Mouse (Mus musculus) right cerebral cortex, adult 18-20 months (tissue): ENCODE measurements around the gene Alad.

Source experiments
- DNase-seq: peaks from one replicate; pipeline ENCODE4 v3.0.0; 2022; ENCODE audit warnings: mixed read lengths

Gene Alad

GRCm38 (mm10) chr4:62517538-62518415 lies 1.9 kb downstream of the Alad start:
- DNase-seq: no peak

DNA sequence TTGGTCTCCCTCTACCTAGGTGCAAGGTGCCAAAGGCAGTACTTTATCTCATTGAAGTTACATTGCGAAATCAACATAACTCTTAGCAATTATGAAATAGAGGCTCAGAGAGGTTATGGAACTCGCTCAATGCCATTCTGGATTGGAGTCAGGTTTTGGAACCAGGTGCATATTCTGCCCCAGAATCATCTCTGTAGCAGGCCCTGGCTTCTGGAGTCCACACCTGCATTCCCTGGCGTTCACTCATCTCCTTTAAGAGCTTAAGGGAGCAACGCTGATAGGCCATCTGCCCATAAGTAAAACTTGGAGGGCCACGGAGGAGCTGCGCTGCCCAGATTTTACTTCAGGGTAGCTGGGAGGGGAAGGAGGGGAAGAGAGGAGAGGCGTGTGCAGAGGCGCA lies 2.7 kb downstream of the Alad start:
- no peak for DNase-seq

DNA sequence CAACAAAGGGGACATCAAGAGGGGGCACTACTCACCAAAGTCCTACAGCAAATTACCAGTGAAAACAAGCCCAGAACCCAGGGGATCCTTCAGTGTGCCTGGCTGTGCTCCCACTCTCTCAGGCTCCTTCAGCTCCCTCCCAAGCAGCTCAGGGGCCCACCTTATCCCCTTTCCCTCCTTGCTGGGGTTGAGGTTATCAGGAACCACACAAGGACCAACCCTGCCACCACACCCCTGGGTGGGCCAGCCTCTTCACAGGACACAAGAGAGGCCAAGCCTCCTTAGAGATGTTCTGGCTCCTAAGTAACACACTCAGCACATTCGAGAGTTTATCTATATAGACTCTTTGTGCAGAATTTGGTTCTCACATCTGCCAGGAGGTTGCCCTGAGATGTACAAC lies 3.1 kb downstream of the Alad start:
- no peak for DNase-seq

- no peak for DNase-seq
Observed at GRCm38 (mm10) chr4:62516079-62516478, 3.6 kb downstream of the Alad start.

DNA sequence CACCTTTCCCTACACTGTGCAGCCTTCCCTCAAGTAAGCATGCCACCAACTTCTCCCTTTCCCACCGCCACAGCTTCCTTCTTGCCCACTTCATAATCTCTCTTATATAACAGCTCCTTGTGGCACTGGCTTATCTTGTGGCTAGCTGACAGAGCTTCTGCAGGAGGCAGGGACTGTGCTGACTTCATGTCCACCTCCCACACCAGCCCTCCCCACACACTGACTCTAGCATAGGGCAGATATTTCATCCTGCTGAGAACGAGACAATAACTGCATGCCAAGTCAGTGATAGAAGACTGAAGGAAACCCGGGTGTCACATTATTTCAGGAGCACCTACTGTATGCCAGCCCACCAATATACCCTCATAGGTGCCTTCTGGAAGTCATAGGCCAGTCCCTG lies 4.2 kb downstream of the Alad start:
- DNase-seq: no peak

DNA sequence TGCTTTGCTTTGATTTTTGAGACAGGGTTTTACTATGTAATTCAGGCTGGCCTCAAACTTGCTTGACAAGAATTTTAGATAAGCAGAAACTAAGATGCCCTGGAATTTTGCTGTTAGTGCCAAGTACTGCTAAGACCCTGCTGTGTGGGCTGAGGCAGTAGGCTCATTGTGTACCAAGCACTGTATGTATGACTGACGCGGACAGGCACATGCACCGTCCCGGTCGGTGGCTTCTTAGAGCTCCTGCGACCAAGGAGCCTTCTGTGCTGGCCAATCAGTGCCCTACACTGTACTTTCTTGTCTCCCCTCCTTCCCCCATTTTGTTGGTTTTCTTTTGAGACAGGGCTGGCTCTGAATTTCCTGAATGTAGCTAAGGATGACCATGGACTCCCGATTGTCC lies 4.7 kb downstream of the Alad start:
- no peak for DNase-seq

GRCm38 (mm10) chr4:62513998-62514506 lies 5.7 kb downstream of the Alad start:
- DNase-seq: no peak

- no peak for DNase-seq
Observed at GRCm38 (mm10) chr4:62509946-62510345, 9.8 kb downstream of the Alad start.

GRCm38 (mm10) chr4:62508839-62509238 lies 10.9 kb downstream of the Alad start:
- DNase-seq: no peak

DNA sequence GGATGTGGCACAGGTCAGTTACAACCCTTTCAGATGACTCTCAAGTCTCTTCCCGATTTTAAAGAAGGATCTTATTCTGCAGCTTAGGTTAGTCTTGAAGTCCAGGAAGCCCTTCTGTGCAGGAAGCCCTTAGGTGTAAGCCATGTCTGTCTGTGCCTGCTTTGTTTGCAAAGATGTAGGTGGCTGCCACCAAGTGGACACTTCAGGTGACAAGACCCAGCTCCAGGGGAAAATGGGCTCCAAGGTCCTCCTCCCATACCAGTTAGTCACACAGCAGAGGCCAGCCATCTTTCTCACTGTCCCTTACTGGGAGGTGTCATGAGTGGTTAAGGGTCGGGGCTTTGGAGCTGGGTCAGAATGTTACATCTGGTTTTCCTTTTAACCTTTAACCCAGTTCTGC lies 12.9 kb downstream of the Alad start:
- no peak for DNase-seq

DNA sequence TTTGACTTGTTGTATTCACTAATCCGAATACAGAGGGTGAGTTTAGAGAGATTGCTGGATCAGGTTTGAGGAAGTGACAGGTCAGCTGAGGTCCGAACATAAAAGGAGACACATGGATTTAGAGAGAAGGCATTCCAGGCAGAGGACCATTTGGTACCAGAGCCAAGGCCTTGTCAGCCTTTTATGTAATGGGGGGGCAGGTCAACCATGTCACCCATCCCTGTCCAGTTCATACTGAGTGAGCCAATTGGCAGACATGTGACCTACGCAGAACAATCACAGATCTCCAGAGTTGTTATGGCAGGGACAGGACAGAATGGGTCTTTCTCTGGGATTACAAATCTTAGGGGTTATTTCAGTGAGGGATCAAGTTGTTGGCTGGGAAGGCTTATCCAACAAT lies 13.7 kb downstream of the Alad start:
- no peak for DNase-seq

GRCm38 (mm10) chr4:62503374-62503970 lies 16.2 kb downstream of the Alad start, which contains the start of gene Hdhd3:
Gene Hdhd3, minus strand, starts transcription at chr4:62503467.
- DNase-seq: no peak

DNA sequence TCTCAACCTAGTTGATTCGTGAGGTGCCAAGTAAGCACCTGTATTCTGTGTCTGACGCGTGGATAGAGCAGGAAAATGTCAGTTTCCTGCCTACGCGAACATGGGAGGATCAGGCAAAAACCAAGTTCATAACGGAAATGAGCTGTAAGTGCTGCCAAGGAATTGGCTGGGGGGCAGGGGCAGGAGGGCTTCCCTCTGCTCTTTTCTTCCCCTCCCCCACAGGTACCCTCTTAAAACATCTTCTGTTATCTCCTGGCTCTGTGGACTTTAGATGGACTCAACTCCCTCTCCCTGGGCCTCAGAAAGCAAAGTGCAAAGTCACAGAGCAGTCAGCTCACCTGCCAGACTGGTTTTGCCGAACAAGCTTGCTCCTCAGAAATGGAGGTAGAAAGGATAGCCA lies 16.7 kb downstream of the Alad start:
- DNase-seq: no peak

GRCm38 (mm10) chr4:62501964-62502732 lies 17.6 kb downstream of the Alad start:
- DNase-seq: peak; percentile 92

DNA sequence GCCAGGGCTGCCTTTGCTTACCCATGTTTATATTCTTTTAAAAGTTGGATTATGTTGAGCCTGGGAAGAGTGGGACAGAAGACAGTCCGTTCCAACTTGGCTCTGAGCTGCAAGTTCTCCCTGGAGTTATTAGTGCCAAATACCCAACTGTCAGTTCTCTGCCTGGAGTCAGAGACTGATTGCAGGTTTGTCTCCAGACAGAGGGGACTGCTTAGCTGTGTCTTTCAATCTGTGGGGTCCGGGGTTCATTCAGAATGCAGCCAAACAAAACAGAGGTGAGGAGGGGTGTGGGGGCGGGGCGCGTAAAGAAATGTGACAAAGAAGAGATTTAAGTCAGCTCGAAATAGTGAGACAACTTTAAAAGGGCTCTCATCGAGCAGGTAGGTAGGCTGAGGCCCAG lies 18.2 kb downstream of the Alad start:
- DNase-seq: no peak

GRCm38 (mm10) chr4:62500799-62501198 lies 18.9 kb downstream of the Alad start:
- no peak for DNase-seq

GRCm38 (mm10) chr4:62496815-62497214 lies 22.9 kb downstream of the Alad start:
- DNase-seq: peak; percentile 87

- DNase-seq: no peak
Observed at GRCm38 (mm10) chr4:62495946-62496345, 23.8 kb downstream of the Alad start.

GRCm38 (mm10) chr4:62494230-62494629 lies 25.5 kb downstream of the Alad start:
- DNase-seq: no peak

GRCm38 (mm10) chr4:62492682-62493081 lies 27.0 kb downstream of the Alad start:
- no peak for DNase-seq

GRCm38 (mm10) chr4:62487914-62488313 lies 31.8 kb downstream of the Alad start:
- no peak for DNase-seq

- no peak for DNase-seq
Observed at GRCm38 (mm10) chr4:62487172-62487571, 32.5 kb downstream of the Alad start.

- DNase-seq: no peak
Observed at GRCm38 (mm10) chr4:62486162-62486696, 33.5 kb downstream of the Alad start.
